Mouse (Mus musculus) frontal cortex, adult 2 months (tissue): ENCODE measurements at regions not wholly inside any gene's neighbourhood (a gene's known extent, or its start where the extent isn't known, plus 50 kb on each side); places are given as distances from the start of the nearest gene placed in this dataset.
A peak's percentile ranks its signal among the peaks of the same experiment; 100 is the strongest.

Experiments used
- DNase-seq, 2 experiments: peaks; one replicate each; pipeline ENCODE4 v3.0.0; 2022; ENCODE audit warnings: low spot score in 1 of 2; ENCODE audit errors: extremely low spot score in 1 of 2

DNA sequence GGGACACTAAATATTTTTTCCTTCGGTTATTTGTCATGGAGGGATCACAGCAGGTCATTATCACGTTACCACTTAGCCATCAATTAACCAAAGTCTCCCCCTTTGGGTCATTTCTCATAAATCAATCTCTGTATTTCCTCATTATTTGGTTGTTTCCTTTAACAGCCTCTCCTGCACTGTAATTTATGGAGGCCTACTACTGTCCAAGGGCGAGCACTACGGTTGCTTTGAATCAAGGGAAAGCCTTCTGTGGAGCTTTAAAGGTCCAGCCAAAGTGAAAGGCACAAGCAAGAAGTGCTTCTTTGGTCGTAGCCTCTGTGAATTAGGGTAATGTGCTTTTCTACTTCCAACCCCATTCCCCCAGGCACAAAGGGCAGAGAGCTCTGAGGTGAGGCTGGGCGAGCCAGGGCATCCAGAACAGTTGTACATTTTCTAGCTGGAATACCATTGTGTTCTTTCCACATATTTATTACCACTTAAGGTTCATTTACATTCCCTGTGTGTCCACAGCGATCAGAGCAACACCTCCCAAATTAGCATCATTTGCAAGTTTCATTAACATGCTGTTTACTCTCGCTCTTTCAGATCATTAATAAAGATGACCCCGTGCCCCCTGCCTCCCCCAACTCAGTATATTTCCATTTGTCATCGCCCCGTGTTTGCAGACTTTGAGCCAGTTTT, 207.5 kb upstream of the Ppp2r3a start:
- DNase-seq = no peak

DNA sequence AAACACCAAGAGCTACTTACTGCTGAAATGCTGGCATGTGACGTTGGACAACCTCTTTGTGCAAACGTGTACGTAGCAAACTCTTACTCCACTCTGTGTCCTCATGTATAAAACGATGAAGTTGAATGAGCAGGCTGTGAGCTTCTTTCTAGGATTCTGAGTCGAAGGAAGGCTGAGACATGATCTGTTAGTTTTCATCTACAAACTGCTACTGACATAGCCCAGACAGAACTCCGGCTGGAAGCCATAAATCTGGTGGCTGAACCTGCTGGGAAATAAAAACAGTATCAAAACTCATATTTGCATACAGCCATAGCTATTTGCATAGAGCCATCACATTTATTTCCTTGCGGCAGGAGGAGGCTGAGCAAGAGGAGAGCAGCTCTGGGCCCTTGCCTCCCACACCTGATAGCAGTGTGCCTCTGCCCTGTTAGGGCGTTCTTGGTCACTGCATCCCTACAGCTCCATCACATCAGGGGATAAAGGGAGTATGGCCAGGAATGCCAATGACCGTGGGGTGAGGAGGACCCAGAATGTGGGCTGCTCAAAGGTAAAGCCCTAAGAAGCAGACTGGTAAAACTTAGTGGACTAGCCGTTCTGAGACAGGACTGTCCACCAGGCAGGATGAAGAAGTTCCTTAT, 206.8 kb upstream of the Ppp2r3a start:
- no peak for DNase-seq

- peak in 1 of 2 experiments; percentile 39 for DNase-seq
Measured at GRCm38 (mm10) chr9:101446316-101446715, 194.7 kb upstream of the Ppp2r3a start.

DNA sequence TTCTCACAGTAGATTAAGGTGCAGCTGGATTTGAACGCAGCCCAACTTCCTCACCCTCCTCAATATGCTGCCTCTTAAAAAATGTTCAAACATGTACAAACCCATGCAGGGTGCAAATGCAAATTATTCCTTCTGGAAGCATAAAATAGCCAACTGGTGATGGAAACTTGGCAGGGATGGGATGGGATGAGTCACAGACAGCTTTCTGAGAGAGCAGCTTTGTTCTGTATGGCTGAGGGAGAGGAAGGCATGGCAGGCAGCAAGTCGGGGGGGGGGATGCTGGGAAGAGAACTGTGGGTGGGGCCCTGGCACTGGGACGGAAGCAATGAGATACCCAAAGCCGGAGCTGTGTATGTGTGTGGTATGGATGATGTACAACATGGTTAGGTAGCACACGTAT, 194.2 kb upstream of the Ppp2r3a start:
- DNase-seq = peak; percentile 86 to 90

- no peak for DNase-seq
Measured at GRCm38 (mm10) chr9:101445293-101445692, 193.7 kb upstream of the Ppp2r3a start.

GRCm38 (mm10) chr9:101439856-101440255, 188.3 kb upstream of the Ppp2r3a start:
- peak in 1 of 2 experiments; percentile 30 for DNase-seq

DNA sequence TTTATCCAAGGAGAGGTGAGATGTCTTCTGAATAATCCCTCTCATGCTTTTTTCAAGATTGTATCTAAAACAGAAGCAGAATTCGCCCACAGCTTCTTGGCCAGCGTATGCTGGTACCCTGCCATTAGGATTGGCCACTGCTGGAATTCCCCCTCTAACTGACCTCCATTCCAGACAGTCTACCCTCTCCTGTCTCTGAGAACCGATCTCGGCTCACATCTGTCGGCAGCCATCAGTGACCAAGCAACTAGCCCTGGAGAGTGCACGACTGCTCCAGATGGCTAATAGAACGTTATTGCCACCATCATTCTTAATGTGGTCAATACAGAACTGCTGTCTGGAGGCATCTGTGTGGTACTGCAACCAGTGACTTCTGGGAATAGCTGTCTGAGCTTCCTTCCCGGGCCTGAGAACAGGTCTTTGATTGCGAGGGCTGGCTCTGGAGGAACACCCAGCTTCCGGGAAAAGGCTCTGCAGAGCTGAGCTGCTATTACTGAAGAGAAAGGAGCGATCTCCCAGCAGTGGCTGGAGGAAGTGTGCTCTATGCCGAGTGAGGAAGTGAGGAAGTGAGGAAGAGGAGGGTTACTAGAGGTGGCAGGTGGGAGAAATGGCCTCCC, 187.1 kb upstream of the Ppp2r3a start:
- no peak for DNase-seq

- no peak for DNase-seq
Measured at GRCm38 (mm10) chr9:101424974-101425670, 173.5 kb upstream of the Ppp2r3a start.

- DNase-seq = peak; percentile 55 to 66
Measured at GRCm38 (mm10) chr9:101423041-101423440, 171.4 kb upstream of the Ppp2r3a start.

DNA sequence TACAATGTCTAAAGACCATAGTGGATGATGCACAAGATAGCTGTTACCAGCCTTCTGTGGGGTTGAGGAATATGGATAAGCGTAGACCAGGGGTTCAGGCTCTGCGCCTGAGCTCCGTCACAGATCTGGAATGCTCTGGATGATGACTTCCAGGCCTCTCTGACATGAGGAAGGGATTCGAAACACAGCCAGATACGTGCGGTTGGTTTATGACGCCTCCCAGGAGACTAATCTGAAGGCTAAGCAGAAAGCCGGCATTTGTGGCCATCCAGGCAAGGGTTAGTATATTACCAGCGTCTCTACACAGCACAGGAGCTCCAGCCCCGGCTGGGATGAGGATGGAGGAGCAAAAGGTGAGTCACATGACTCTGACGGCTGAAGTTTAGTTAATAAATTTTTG, 170.4 kb upstream of the Ppp2r3a start:
- no peak for DNase-seq

DNA sequence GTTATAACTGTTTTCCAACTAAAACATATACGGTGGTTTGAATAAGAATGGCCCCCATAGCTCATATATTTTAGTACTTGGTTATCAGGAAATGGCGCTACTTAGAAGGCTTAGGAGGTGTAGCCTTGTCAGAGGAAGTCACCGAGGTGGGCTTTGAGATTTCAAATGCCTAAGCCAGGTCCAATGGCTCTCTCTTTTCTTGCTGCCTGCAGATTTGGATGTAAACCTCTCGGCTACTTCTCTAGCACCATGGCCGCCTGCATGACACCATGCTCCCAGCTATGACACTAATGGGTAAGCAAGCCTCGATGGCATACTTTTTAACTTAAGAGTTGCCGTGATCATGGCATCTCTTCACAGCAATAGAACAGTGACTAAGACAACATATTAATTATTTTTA, 169.5 kb upstream of the Ppp2r3a start:
- DNase-seq = no peak

DNA sequence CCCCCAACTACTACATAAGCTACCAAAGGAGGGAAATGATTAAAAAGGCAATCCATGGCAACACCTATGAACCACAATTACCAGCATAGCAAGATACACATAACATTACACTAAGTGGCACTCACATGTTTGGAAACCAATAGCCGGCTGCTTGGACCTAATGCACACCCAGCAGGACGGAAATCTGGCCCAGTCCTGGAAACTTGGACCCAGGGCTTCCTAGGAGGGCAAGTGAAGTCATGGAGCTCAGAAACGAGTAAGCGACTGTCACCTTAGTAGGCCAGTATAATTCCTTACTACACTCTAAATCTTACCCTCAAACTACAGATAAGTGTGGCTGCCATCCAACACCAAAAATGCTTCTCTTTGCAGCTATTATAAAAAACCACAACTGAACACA, 168.6 kb upstream of the Ppp2r3a start:
- DNase-seq = no peak

DNA sequence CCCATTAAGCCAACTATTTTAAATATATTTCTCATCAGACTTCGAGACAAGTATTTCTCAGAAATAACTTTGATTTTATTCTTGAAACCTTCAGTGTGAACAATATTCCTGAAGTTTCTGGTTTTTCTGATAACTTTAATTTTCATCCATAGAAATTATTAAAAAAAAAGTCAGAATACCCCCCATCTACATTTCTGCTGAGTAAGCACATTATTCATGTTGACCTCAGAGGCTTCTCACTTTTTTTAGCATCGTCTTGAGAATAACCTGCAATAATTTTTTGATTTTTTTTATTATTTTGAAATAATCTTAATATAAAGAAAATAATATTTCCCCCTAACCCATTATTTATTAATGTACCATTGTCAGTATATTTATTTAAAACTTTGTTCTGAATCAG, 166.1 kb upstream of the Ppp2r3a start:
- no peak for DNase-seq

- no peak for DNase-seq
Measured at GRCm38 (mm10) chr9:101416321-101416720, 164.7 kb upstream of the Ppp2r3a start.

GRCm38 (mm10) chr9:101413071-101413633, 161.6 kb upstream of the Ppp2r3a start:
- DNase-seq = no peak

- no peak for DNase-seq
Measured at GRCm38 (mm10) chr9:101411951-101412350, 160.4 kb upstream of the Ppp2r3a start.

GRCm38 (mm10) chr9:101411532-101411880, 159.9 kb upstream of the Ppp2r3a start:
- no peak for DNase-seq

GRCm38 (mm10) chr9:101410783-101411531, 159.4 kb upstream of the Ppp2r3a start:
- no peak for DNase-seq

DNA sequence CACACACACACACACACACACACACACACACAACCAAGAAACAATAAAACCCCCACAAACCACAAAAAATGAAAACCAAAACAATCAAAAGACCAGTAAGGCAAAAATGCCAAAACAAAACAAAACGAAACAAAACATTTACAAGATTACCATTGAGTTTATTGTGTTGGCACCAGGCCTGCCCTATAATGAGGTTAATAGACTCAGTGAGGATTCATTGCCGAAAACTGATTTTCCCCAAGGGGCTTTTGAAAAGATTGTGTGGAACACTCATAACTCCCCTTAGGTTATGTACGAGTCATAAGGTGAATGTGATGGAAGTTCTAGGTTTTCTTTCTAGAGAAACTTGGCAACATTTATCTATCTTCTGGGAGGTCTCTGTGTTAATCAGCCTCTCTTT, 158.8 kb upstream of the Ppp2r3a start:
- no peak for DNase-seq

- DNase-seq = no peak
Measured at GRCm38 (mm10) chr9:101408116-101408515, 156.5 kb upstream of the Ppp2r3a start.
